Mouse (Mus musculus): Measurements from ENCODE around the gene Prickle4. TPM values are rescaled to one million over a fixed set of nuclear protein-coding genes. Genes with fewer than 3 reads are reported as not detected.
A peak's percentile ranks its signal among the peaks of the same experiment; 100 is the strongest.

The Prickle4 gene
- 1 to 10 TPM; 2.5 to 2.8 TPM for total RNA-seq (2021)
- long read RNA-seq, experiment 1 = 0 reads
- long read RNA-seq, experiment 2, partial matches to known transcripts = 0 of 4 reads
- long read RNA-seq, experiment 2, other reads (novel, unspliced or antisense) = 4 of 4 reads

DNA sequence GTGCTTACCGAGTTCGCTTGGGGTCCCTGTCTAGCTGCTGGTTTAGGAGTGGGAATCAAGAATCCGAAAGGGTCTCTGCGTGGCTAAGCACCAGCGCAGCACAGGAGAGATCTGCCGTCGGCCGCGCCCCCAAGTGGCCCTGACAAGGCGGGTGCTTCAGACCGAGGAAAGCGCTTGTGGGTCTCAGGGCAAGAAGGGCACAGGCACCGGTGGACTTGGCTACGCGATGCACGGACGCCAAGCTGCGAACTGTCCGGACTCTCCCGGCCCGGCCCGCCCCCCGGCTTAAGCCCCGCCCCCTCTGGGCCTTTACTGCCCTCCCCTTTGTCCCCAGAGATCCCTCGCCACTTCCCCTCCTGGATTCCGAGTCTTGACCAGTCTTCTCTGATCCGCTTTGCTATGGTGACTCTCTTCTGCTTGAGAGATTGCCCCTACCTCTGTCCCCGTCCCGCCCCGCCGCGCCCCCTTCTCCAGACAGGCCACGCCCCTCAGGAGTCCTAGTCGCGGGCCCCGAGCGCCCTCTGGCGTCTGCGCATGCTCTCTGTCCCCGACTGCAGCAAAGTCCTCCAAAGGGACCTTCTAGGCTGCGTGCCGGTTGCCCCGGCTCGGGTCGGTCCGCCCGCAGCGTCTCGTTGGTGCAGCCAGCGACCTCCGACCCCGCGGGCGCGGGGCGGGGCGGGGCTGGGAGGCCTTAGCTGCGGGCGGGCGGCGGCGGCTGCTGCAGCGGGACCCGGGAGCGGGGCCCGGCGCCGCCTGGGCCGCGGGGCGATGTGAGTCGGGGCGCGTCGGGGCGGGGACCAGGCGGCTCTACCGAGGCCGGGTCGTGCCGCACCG, at the start of gene Prickle4:
TSS of gene Prickle4 (minus strand) at position 234 of the 834 bp plus-strand sequence.
- peak; percentile 97 to 99 for DNase-seq (ENCODE audit: low spot score in 2 of 2)
- H3K27ac ChIP-seq = peak within 1 kb of the TSS; percentile 89
- peak; percentile 79 for TF ChIP-seq CTCF (conservative IDR thresholded peaks at IDR 0.05)
- peak within 1 kb of the TSS; percentile 78 for H3K4me3 ChIP-seq

DNA sequence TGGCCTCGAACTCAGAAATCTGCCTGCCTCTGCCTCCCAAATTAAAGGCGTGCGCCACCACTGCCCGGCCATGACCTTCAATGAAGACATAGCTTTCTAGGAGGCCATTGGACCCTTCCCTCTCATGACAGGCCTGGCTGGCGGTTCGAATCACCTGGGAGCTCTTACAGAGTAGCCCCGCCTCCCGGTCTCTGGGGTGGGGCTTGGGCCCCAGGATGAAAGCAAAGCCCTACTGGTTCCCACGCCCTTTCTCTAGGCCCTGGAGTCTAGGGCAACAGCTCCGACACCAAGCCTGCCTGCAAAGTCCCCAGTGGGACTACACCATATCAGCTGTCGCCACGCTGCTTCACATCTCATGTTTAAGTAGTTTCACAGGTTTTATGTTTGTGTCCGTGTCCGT, 49.5 kb upstream of the Prickle4 start:
- Histone ChIP-seq H3K4me3 (no peak overlapping the region), H3K27ac (no peak overlapping the region)
- no peak for TF ChIP-seq CTCF (conservative IDR thresholded peaks at IDR 0.05)
- DNase-seq (ENCODE audit: low spot score in 2 of 2) = no peak

DNA sequence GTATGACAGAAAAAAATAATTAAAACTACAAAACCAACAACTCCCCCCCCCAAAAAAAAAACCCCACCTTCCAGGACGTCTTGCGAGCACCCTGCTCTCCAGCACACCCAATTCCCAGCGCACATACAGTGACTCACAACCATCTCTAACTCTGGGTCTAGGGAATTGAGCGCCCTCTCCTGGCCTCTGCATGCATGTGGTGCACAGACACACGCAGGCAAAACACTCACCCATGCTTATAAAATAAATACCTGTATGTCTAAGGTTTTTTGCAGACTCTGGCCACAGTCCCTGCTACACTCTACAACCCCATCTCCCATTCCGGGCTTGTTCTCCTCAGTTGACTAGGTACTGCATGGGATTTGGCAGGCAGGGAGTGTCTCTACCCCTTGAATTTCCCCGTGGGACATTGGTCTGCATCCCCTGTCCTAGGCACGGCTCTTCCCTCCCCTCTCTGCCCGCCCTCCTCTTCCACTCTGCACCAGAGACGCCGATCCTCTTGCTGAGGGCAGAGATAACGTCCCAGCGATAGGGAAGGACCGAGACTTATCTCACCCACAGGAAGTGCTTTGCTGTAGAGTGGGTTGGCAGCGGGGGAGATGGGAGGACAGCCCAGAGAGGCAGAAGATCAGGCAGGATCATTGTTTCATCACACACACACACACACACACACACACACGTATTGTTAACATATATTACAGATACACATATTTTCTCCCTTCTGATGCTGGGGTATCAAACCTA, 48.6 kb upstream of the Prickle4 start:
- H3K27ac ChIP-seq = no peak overlapping the region
- TF ChIP-seq CTCF (conservative IDR thresholded peaks at IDR 0.05) = peak; percentile 61
- no peak overlapping the region for H3K4me3 ChIP-seq
- no peak for DNase-seq (ENCODE audit: low spot score in 2 of 2)

DNA sequence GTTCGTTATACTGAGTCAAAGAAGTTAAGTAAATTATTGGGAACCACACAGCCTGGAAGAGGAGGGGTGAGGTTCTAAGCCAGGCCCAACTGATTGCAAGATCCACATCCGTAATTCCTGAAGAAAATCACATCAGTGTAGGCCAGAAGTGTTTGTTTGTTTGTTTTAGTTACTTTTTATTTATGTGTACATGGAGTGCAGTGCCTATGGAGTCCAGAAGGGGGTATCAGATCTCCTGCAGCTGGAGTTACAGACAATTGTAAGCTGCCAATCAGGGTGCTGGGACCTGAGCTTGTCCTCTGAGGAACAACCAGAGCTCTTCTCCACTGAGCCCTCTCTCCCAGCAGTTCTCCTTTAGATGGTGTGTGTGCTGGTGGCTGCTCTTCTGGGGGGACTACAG, 45.6 kb upstream of the Prickle4 start:
- Histone ChIP-seq H3K4me3 (no peak overlapping the region), H3K27ac (peak overlapping the region; percentile 95)
- no peak for DNase-seq (ENCODE audit: low spot score in 2 of 2)
- TF ChIP-seq CTCF (conservative IDR thresholded peaks at IDR 0.05) = peak; percentile 57

DNA sequence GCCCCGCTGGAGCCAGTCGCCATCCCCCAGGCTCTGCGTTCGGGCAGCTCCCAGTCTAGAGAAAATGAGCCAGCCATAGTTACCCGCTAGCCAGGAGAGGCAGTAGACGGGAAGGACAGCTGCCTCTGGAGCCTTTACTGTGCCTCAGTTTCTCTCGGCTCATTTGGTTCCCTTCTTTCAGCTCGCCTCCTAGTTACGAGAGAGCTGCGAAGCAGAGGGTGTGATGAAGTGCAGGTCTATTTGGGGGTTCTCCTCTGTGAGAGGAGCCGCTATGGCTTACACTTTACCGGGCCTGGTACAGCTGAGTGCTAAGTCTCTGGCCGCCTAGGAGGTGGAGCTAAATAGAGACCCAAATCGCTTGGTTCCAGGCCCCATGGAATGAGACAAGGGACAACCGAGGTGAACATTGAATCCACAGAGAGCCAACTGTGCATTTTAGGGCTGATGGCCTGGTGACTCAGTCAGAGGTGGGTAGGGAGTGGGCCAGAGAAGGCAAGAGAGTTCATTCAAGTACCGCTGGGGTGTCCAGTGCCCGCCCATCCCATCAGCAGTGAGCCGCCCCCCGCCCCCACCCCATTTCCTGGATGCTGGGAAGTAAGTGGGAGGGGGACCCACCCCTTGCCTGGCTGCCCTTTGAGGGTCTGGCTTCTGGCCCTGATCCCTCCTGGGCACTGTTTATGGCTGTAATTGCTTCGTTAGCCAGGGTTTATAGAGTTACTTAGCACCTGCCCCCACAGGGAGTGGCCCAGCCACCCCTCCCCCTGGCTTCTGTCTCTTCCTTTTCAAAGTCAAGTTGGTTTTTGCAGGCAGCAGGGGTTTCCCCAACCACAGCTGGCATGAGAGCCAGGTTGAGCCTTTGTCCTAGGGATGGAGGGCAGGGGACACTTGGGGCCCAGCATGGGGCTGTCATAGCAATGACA, 44.6 kb upstream of the Prickle4 start:
- peak overlapping the region; percentile 95 for H3K27ac ChIP-seq
- DNase-seq (ENCODE audit: low spot score in 2 of 2) = no peak
- peak overlapping the region; percentile 66 for H3K4me3 ChIP-seq
- TF ChIP-seq CTCF (conservative IDR thresholded peaks at IDR 0.05) = no peak

DNA sequence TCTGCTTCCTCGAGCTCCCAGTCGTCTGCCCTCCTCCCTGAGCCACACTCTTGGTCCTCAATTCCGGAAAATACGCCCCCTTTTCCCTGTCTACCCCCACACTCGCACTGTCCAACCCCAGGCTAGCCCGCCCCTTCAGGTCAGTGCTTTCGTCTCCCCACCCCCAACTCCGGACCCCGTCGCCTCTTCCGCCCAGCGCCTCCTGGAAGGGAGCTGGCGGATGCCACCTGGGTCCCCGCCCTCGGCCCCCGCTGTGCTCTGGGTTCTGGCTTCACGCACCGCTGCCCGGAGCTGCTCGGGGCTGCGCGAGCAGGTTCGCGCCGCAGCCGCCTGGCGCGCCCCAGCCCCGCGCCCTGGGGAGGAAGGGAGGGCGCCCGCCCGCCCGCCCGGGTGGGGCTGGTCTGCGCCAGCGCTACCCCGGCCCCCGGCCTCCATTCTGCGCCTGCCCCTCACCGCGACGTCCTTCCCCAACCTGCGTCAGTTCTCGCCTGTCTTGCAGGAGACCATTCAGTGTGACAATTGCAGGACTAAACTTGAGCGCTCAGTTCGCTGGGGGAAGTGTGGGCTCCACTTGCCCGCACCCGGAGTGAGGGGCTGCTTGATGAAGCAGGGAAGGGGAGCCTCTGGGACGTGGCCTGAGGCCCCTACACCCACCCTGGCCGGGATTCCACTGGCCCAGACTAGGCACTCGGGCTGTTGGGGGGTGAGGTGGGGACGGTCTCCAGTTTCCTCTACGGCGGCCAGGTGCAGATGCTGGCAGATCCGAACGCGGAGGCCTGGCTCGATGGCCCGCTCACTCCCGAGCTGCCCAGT, 43.7 kb upstream of the Prickle4 start:
- peak overlapping the region; percentile 95 for H3K27ac ChIP-seq
- no peak for DNase-seq (ENCODE audit: low spot score in 2 of 2)
- no peak for TF ChIP-seq CTCF (conservative IDR thresholded peaks at IDR 0.05)
- H3K4me3 ChIP-seq = peak overlapping the region; percentile 66

DNA sequence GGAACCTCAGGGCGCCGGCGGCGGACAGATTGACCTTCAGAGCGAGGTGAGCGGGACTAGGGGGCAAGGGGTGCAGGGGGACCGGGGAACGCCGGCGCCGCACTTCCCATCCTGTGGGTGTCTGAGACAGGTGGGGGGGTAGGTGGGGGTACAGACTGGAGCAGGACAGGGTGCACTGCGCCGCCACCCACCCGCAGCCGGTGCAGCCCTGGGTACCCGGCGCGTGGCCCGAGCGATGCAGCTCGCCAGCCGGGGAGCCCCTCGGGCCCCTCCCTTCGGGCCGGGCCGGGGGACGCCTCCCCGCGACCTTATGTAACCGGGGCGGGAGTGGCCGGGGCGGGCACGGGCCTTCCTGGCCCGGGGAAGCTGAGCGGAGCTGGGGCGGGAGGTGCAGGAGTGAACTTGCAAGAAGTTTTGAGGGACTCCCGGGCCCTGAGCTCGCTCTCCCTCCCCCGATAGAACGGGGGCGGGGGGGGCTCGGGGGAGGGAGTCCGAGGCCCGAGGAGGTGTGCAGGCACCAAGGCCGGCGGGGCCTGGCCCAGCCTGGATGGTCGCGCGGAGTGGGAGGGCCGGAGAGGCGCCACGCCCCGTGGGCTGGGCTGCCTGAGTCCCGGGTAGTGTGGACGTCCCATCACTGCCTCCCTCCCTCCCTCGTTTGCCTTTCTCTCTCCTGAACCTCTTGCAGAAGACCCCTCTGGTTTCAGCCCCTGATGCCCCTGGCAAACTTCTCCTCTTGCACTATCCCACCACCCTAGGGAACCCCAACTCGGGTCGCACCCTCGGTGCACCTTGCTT, 42.9 kb upstream of the Prickle4 start:
- Histone ChIP-seq H3K4me3 (peak overlapping the region; percentile 66), H3K27ac (peak overlapping the region; percentile 95)
- peak; percentile 72 for DNase-seq (ENCODE audit: low spot score in 2 of 2)
- TF ChIP-seq CTCF (conservative IDR thresholded peaks at IDR 0.05) = no peak

DNA sequence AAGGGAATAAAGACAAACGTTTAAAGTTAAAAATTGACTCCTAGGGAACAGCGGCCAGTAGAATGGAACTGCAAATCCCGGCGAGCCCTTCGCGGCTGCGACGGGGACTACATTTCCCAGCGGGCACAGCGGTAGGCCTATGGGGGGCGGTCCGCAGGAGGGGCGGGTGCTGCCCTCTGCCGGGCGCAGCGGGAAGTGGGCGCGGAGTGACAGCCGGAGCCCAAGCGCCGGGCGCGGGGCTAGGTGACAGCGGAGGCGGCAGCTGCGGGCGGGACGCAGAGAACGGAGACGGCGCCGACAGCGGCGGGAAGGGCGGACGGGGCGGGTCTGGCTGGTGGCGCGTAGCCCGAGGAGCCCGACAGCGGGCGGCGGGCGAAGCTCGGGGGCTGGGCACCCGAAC, 42.3 kb upstream of the Prickle4 start, which contains the start of gene Tfeb:
TSS of gene Tfeb (plus strand) at position 175 of the 400 bp plus-strand sequence.
- DNase-seq (ENCODE audit: low spot score in 2 of 2) = peak; percentile 96 to 99
- peak within 1 kb of the TSS; percentile 66 for H3K4me3 ChIP-seq
- peak within 1 kb of the TSS; percentile 95 for H3K27ac ChIP-seq
- peak; percentile 97 for TF ChIP-seq CTCF (conservative IDR thresholded peaks at IDR 0.05)

DNA sequence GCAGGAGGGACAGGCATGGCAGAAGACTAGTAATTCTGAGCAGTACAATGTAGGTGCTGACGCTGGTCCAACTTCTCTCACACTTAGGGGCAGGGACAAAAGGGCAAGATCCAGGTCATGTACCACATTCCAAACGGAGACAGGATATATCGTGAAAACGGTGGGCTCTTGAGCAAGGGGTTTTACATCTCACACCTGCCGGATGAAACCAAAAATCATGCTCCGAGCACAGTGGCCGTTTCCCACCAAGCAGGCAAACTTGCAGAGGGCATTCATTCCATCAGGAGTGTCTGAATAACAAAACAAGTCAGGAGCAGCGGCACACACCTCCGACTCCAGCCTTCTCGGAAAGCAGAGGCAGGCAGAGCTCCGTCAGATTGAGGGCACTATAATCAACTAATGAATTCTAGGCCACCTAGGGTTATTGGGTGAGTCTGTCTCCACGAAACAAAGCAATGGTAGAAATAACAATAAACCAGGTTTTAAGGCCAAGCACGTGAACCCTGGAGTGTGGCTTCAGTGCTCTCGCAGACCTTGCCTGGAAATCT, 41.1 kb upstream of the Prickle4 start:
- DNase-seq (ENCODE audit: low spot score in 2 of 2) = no peak
- Histone ChIP-seq H3K27ac (no peak overlapping the region), H3K4me3 (no peak overlapping the region)
- no peak for TF ChIP-seq CTCF (conservative IDR thresholded peaks at IDR 0.05)
